Mouse (Mus musculus): ENCODE results near the gene Fars2. TPM values are rescaled to one million over a fixed set of nuclear protein-coding genes. Genes with fewer than 3 reads are reported as not detected.

The Fars2 gene
- polyA plus RNA-seq, 1 experiment = 19.4 TPM

DNA sequence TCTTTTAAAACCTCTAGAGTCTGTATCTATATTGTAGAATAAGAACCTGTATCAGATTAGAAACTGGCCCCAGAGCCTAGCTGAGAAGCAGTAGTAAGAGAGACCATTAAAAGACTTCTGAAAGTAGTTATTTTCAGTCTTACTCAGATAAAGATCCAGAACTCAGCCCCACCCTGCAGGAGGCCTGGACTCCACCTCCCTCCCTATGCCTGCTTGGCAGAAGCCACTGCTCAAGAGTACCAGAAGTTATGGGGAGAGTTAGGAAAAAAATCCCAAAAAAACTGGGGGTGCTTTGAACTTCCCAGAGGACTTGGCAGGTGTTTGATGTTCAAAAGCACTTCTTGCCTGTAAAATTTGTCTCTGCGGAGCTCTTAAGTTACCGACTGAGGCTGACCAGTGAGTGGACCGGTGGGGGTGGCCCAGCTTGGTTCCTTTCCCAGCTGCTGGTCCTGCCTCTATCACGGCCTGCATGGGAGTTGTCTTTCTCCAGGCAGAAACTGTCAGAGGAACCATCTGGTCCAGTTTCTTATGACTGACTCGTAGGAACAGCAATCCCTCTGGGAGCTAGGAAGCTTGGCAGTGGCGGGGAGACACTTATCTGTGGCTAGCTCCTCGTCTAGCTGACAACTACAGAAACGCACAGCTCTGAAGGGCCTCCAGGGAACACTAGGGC lies 411.1 kb downstream of the Fars2 start:
- TF ChIP-seq CTCF (IDR thresholded peaks at IDR 0.05; ENCODE audit: extremely low read depth, insufficient read depth, insufficient read length, insufficient replicate concordance) = no peak
- no peak for TF ChIP-seq POLR2A (IDR thresholded peaks at IDR 0.05; ENCODE audit: low read depth, low read length)
- H3K4me3 ChIP-seq (ENCODE audit: extremely low read depth, insufficient read depth, insufficient read length) = no peak overlapping the region
- WGBS = 90% methylated on average over 8 of the region's 8 CpGs
- no peaks in the 10 kb centered on the region for H3K27me3 ChIP-seq (ENCODE audit: control insufficient read depth, insufficient read depth, low read length)
- H3K4me1 ChIP-seq (ENCODE audit: control insufficient read depth, insufficient read depth, insufficient read length) = no peaks in the 10 kb centered on the region
- H3K36me3 ChIP-seq (ENCODE audit: control insufficient read depth, insufficient read depth, low read length) = no peaks in the 10 kb centered on the region
- DNase-seq (ENCODE audit: low read depth in 1 of 2, low spot score in 2 of 2) = no peak
- no peak overlapping the region for H3K27ac ChIP-seq (ENCODE audit: insufficient read depth, low read length)

DNA sequence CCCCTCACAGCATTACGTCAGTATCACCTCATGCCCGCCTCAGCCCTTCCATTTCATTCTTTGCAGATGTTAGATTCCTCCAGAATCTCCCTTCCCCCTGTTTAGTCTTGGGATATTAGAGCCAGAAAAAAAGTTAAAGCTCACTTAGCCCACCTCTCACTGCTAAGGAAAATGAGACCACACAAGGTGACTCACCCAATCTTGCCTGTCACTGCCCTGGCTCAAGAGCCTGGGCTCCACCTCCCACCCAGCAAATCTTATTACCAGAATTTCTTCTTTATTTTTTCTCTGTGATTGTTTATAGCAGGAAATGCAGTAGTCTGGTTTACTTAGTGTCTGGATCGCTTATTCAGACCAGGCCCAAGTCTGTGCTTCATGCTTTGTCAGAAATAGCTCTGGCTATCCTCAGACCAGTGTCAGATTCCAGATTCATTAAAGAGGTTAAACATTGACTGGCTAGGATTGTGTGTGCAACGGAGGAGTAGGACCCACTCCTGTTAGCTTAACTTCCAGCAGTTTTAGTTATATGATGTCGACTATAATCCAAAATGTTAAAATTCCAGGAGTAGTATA lies 412.3 kb downstream of the Fars2 start:
- H3K4me1 ChIP-seq (ENCODE audit: control insufficient read depth, insufficient read depth, insufficient read length) = no peaks in the 10 kb centered on the region
- H3K36me3 ChIP-seq (ENCODE audit: control insufficient read depth, insufficient read depth, low read length) = no peaks in the 10 kb centered on the region
- TF ChIP-seq POLR2A (IDR thresholded peaks at IDR 0.05; ENCODE audit: low read depth, low read length) = no peak
- no peak for TF ChIP-seq CTCF (IDR thresholded peaks at IDR 0.05; ENCODE audit: extremely low read depth, insufficient read depth, insufficient read length, insufficient replicate concordance)
- H3K27me3 ChIP-seq (ENCODE audit: control insufficient read depth, insufficient read depth, low read length) = no peaks in the 10 kb centered on the region
- no peak overlapping the region for H3K27ac ChIP-seq (ENCODE audit: insufficient read depth, low read length)
- WGBS = 92% methylated on average over 5 of the region's 5 CpGs
- H3K4me3 ChIP-seq (ENCODE audit: extremely low read depth, insufficient read depth, insufficient read length) = no peak overlapping the region
- no peak for DNase-seq (ENCODE audit: low read depth in 1 of 2, low spot score in 2 of 2)

DNA sequence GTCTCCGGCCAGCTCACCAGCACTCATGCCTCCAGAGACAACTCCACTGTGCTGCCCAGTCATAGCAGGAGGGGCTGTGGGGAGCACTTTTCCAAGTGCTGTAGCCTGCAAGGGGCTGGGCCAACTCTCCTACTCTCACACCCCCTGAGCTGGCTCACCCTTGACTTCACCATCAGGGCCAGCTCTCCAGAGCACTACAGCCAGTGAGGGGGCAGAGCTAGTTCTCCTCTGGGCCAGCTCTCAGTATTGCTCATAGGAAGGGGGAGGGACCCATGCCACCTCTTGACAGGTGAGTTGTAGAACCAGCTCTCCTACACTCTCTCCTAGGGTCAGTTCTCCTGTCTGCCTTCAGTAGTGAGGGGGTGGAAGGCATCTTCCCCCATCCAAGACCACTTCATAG lies 413.6 kb downstream of the Fars2 start:
- Histone ChIP-seq H3K27me3 (ENCODE audit: control insufficient read depth, insufficient read depth, low read length) (no peaks in the 10 kb centered on the region), H3K36me3 (ENCODE audit: control insufficient read depth, insufficient read depth, low read length) (no peaks in the 10 kb centered on the region), H3K4me1 (ENCODE audit: control insufficient read depth, insufficient read depth, insufficient read length) (no peaks in the 10 kb centered on the region), H3K4me3 (ENCODE audit: extremely low read depth, insufficient read depth, insufficient read length) (no peak overlapping the region), H3K27ac (ENCODE audit: insufficient read depth, low read length) (no peak overlapping the region)
- TF ChIP-seq CTCF (IDR thresholded peaks at IDR 0.05; ENCODE audit: extremely low read depth, insufficient read depth, insufficient read length, insufficient replicate concordance) (no peak), POLR2A (IDR thresholded peaks at IDR 0.05; ENCODE audit: low read depth, low read length) (no peak)
- no peak for DNase-seq (ENCODE audit: low read depth in 1 of 2, low spot score in 2 of 2)
- WGBS = 95% methylated on average over 1 of the region's 1 CpGs

DNA sequence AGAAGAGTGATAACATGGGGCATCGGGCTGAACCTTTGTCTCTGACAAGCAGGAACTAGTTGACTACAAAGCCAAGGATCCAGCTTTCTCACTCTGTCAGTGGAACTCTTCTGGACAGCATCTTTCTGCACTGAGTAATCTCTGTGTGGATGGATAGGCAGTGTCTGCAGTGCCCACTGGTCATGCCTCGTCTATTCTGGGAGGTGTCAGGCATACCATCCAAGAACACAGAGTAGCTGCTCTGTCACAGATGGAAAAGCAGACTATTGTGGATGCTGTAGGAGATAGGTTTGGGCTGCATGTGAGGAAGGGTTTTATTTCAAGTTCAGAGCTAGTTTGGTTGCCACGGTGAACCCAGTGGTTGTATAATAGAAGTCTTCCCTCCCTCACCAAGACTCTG lies 414.7 kb downstream of the Fars2 start:
- WGBS = 93% methylated on average over 3 of the region's 3 CpGs
- DNase-seq (ENCODE audit: low read depth in 1 of 2, low spot score in 2 of 2) = no peak

DNA sequence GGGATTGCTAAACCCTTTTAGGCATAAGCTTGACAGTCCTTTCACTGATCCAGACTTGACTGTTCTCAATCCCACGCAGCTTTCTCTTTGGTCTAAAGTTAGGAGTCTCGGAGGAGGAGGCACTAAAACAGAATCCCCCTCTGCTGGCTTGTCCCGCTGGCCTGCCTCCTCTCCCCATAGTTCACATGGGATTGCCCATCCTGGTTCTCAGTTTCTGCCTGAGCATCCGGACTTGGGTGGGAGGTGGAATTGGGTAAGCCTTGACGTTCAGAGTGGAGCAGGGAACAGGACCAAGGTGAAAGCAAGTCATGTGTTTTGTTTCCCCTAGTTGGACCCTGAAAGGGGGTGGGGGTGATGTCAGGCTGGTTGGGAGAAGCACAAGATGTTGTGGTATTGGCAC lies 415.9 kb downstream of the Fars2 start:
- H3K4me1 ChIP-seq (ENCODE audit: control insufficient read depth, insufficient read depth, insufficient read length) = no peaks in the 10 kb centered on the region
- DNase-seq (ENCODE audit: low read depth in 1 of 2, low spot score in 2 of 2) = no peak
- no peak overlapping the region for H3K4me3 ChIP-seq (ENCODE audit: extremely low read depth, insufficient read depth, insufficient read length)
- H3K36me3 ChIP-seq (ENCODE audit: control insufficient read depth, insufficient read depth, low read length) = no peaks in the 10 kb centered on the region
- H3K27me3 ChIP-seq (ENCODE audit: control insufficient read depth, insufficient read depth, low read length) = no peaks in the 10 kb centered on the region
- no peak overlapping the region for H3K27ac ChIP-seq (ENCODE audit: insufficient read depth, low read length)
- no peak for TF ChIP-seq CTCF (IDR thresholded peaks at IDR 0.05; ENCODE audit: extremely low read depth, insufficient read depth, insufficient read length, insufficient replicate concordance)
- no peak for TF ChIP-seq POLR2A (IDR thresholded peaks at IDR 0.05; ENCODE audit: low read depth, low read length)
- 94% methylated on average over 5 of the region's 5 CpGs for WGBS

More for the DNA sequence above, 414.7 kb downstream of the Fars2 start:
- Histone ChIP-seq H3K36me3 (ENCODE audit: control insufficient read depth, insufficient read depth, low read length) (no peaks in the 10 kb centered on the region), H3K27me3 (ENCODE audit: control insufficient read depth, insufficient read depth, low read length) (no peaks in the 10 kb centered on the region), H3K27ac (ENCODE audit: insufficient read depth, low read length) (no peak overlapping the region), H3K4me3 (ENCODE audit: extremely low read depth, insufficient read depth, insufficient read length) (no peak overlapping the region), H3K4me1 (ENCODE audit: control insufficient read depth, insufficient read depth, insufficient read length) (no peaks in the 10 kb centered on the region)
- TF ChIP-seq CTCF (IDR thresholded peaks at IDR 0.05; ENCODE audit: extremely low read depth, insufficient read depth, insufficient read length, insufficient replicate concordance) (no peak), POLR2A (IDR thresholded peaks at IDR 0.05; ENCODE audit: low read depth, low read length) (no peak)

DNA sequence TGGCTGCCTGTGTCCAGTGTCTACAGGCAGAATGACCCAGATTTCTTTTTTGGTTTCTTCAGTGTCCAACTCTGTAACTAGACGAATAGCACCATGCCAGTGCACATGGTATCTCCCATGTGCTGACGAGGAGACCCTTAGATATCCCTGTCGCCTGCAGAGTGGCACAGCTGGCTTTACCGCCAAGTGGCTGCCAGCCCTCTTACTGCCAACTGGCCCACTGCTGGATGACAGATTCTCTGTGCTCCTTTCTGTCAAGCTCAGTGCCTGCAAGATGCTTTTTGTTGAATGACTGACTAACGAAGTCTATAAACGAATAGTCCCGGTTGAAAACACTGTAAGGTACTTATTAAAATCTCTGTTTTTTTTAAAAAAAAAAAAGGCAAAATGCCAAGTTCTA lies 416.3 kb downstream of the Fars2 start:
- DNase-seq (ENCODE audit: low read depth in 1 of 2, low spot score in 2 of 2) = no peak

DNA sequence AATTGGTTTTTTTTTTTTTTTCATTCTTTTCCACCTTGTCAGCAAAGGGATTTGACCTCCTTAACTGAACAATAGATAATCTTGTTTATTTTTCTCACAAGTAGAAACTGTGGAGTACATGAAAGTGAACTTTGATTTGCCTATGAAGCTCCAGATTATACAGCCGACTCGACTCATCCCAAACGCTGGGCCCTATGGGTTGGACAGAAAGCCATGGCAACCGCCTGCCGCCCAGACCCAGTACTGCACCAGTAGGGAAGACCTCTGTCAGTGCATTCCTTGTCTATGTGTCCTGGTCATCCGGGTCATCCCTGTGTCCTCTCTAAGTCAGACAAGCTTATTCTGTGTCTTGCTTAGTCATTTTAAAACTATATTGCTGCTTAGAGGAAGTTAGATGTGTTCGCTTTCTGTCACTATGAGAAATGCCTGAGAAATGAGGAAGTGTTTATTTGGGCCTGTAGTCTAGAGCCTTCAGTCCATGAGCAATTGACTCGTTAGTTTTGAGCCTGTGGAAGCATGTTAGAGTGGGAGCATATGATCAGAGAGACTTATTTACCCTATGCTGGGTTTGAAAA lies 416.8 kb downstream of the Fars2 start:
- Histone ChIP-seq H3K4me1 (ENCODE audit: control insufficient read depth, insufficient read depth, insufficient read length) (no peaks in the 10 kb centered on the region), H3K4me3 (ENCODE audit: extremely low read depth, insufficient read depth, insufficient read length) (no peak overlapping the region), H3K27me3 (ENCODE audit: control insufficient read depth, insufficient read depth, low read length) (no peaks in the 10 kb centered on the region), H3K27ac (ENCODE audit: insufficient read depth, low read length) (no peak overlapping the region), H3K36me3 (ENCODE audit: control insufficient read depth, insufficient read depth, low read length) (no peaks in the 10 kb centered on the region)
- no peak for TF ChIP-seq POLR2A (IDR thresholded peaks at IDR 0.05; ENCODE audit: low read depth, low read length)
- no peak for TF ChIP-seq CTCF (IDR thresholded peaks at IDR 0.05; ENCODE audit: extremely low read depth, insufficient read depth, insufficient read length, insufficient replicate concordance)
- DNase-seq (ENCODE audit: low read depth in 1 of 2, low spot score in 2 of 2) = no peak
- WGBS = 73% methylated on average over 8 of the region's 8 CpGs

More for the DNA sequence above, 416.3 kb downstream of the Fars2 start:
- 92% methylated on average over 7 of the region's 7 CpGs for WGBS
- TF ChIP-seq CTCF (IDR thresholded peaks at IDR 0.05; ENCODE audit: extremely low read depth, insufficient read depth, insufficient read length, insufficient replicate concordance) = no peak
- TF ChIP-seq POLR2A (IDR thresholded peaks at IDR 0.05; ENCODE audit: low read depth, low read length) = no peak
- no peak overlapping the region for H3K4me3 ChIP-seq (ENCODE audit: extremely low read depth, insufficient read depth, insufficient read length)
- no peaks in the 10 kb centered on the region for H3K36me3 ChIP-seq (ENCODE audit: control insufficient read depth, insufficient read depth, low read length)
- no peaks in the 10 kb centered on the region for H3K27me3 ChIP-seq (ENCODE audit: control insufficient read depth, insufficient read depth, low read length)
- no peak overlapping the region for H3K27ac ChIP-seq (ENCODE audit: insufficient read depth, low read length)
- no peaks in the 10 kb centered on the region for H3K4me1 ChIP-seq (ENCODE audit: control insufficient read depth, insufficient read depth, insufficient read length)

Measured in spleen, adult 2 months (tissue).